Mouse (Mus musculus): ENCODE measurements around the gene Cdkn2aipnl. TPM values are rescaled to one million over a fixed set of nuclear protein-coding genes. Genes with fewer than 3 reads are reported as not detected.

Gene Cdkn2aipnl
- 28.9 and 48.8 TPM in 2 replicates for polyA plus RNA-seq (2021; fragmentation: Nextera tagmentation)
- long read RNA-seq, experiment 1, transcript Cdkn2aipnl-201 (3 exons, 1,832 nt) = major isoform, 197 of 220 reads
- long read RNA-seq, experiment 1, partial matches to known transcripts = 14 of 220 reads
- long read RNA-seq, experiment 1, other reads (novel, unspliced or antisense) = 9 of 220 reads
- long read RNA-seq, experiment 2, transcript Cdkn2aipnl-201 (3 exons, 1,832 nt) = major isoform, 27 of 48 reads
- long read RNA-seq, experiment 2, partial matches to known transcripts = 19 of 48 reads
- long read RNA-seq, experiment 2, other reads (novel, unspliced or antisense) = 2 of 48 reads

GRCm38 (mm10) chr11:51967443-51968401 lies at the start of gene Cdkn2aipnl:
Gene Cdkn2aipnl (plus strand): TSS chr11:51967661.

GRCm38 (mm10) chr11:52000290-52000962 lies 33.0 kb downstream of the Cdkn2aipnl start, which contains the start of gene Ube2b:
Gene Ube2b (minus strand): TSS chr11:52000762.

DNA sequence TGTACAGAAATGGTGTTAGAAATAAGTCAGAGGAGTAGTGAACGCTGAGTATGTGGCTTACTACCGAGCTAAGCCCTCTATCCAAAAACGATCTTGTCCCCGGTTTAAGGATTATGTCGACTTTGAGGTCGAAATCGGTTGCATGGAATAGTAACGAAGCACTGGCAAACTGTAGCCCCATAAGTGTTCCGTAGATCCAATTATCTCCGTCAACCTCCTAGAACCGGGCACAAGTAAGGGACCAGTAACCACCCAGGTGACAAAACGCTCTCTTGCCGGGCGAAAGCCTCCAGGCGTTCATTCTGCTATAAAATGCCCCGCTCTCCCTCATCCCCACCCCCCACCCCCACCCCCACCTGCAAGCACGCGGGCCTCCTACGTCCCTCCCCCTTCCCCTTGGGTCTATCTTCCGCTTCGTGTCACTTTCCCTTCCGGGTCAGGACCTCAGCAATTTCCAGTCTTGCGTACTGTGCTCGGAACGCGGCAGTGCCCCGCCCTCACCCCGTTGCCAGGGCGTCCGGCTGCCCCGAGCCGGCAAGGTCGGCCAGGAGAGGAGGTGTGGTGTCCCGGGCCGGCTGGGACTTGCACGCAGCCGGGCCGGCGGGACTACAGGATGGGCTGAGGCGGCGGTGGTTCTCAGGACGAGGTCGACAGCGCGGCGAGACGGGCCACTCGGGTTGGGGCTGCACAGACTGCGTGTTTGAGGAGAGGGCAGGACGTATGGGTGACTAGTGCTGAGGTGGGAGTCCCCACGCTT lies 36.5 kb downstream of the Cdkn2aipnl start, which contains the start of gene Cdkl3:
Gene Cdkl3 (plus strand): TSS at position 450 of the 757 bp plus-strand sequence.

Other genes starting within 250 kb of the Cdkn2aipnl start
- 5.9 and 10.9 TPM in 2 replicates for gene Sec24a, start 204.0 kb upstream of the Cdkn2aipnl start, polyA plus RNA-seq (2021; fragmentation: Nextera tagmentation)
- 187 and 233 TPM in 2 replicates for gene Sar1b, start 204.0 kb upstream of the Cdkn2aipnl start, polyA plus RNA-seq (2021; fragmentation: Nextera tagmentation)
- gene Jade2, start 110.0 kb upstream of the Cdkn2aipnl start, polyA plus RNA-seq (2021; fragmentation: Nextera tagmentation) = 5.1 and 7.4 TPM in 2 replicates
- gene Ube2b, start 33.1 kb downstream of the Cdkn2aipnl start, polyA plus RNA-seq (2021; fragmentation: Nextera tagmentation) = 135 and 153 TPM in 2 replicates
- 8.5 and 10.3 TPM in 2 replicates for gene Cdkl3, start 36.6 kb downstream of the Cdkn2aipnl start, polyA plus RNA-seq (2021; fragmentation: Nextera tagmentation)
- 18.8 and 54.2 TPM in 2 replicates for gene Ppp2ca, start 131.0 kb downstream of the Cdkn2aipnl start, polyA plus RNA-seq (2021; fragmentation: Nextera tagmentation)
- gene Olfr1373, start 177.9 kb downstream of the Cdkn2aipnl start, polyA plus RNA-seq (2021; fragmentation: Nextera tagmentation) = not detected in 2 replicates
- not detected in 2 replicates for gene Olfr1371, start 246.3 kb downstream of the Cdkn2aipnl start, polyA plus RNA-seq (2021; fragmentation: Nextera tagmentation)

Measured in left cerebral cortex, adult 6 months (tissue).